In genomic region chr7:27490227-27490542, GRCm38 (mm10) we compare ENCODE assay signal across 9 mouse cellular contexts. TPM values are rescaled to one million over a fixed set of nuclear protein-coding genes. Genes with fewer than 3 reads are reported as not detected.
DNase-seq lines count a peak whose midpoint lies in the region; ATAC-seq and TF ChIP-seq lines count a peak whose summit lies in the region.
"Had no signal": no experiment of that assay in that cellular context is flagged by ENCODE, and none has a peak within 500 bp of the region (broad histone marks: within the 10 kb centered on the region; RNA-seq: fewer than 3 reads in every experiment).

No protein-coding gene starts in this region.

- peak overlapping the region; percentile 96 for H3K27ac ChIP-seq in layer of hippocampus, adult 2 months
- peak overlapping the region; percentile 85 for H3K27ac ChIP-seq in embryonic facial prominence, embryonic 12.5 days
- peak overlapping the region; percentile 42 for H3K27ac ChIP-seq in hindbrain, postnatal 0 days
- H3K27ac ChIP-seq in midbrain, embryonic 16.5 days (ENCODE audit: low read length) = 0 out of 2 replicates have a peak overlapping the region, but pooled peaks have one; percentile 23

- peak overlapping the region; percentile 61 for H3K4me2 ChIP-seq in embryonic facial prominence, embryonic 12.5 days (replicated peaks)
- peak overlapping the region; percentile 51 for H3K4me2 ChIP-seq in hindbrain, postnatal 0 days (ENCODE audit: low read depth, low read length)
- peak overlapping the region; percentile 44 for H3K4me2 ChIP-seq in midbrain, embryonic 16.5 days (ENCODE audit: low read length)

- H3K36me3 ChIP-seq in embryonic facial prominence, embryonic 12.5 days = peaks cover 5% of the 10 kb centered on the region; the same call in 1 of the 2 replicates
- no peaks in the 10 kb centered on the region for H3K36me3 ChIP-seq in hindbrain, postnatal 0 days (ENCODE audit: insufficient read depth, low read length)
- no peaks in the 10 kb centered on the region for H3K36me3 ChIP-seq in midbrain, embryonic 16.5 days (ENCODE audit: control insufficient read depth, insufficient read depth, low read length)

- H3K4me3 ChIP-seq in layer of hippocampus, adult 2 months = peak overlapping the region; percentile 57
- H3K4me3 ChIP-seq in embryonic facial prominence, embryonic 12.5 days = peak overlapping the region; percentile 36
- peak overlapping the region; percentile 23 for H3K4me3 ChIP-seq in hindbrain, postnatal 0 days (ENCODE audit: low read length)
- H3K4me3 ChIP-seq in midbrain, embryonic 16.5 days (ENCODE audit: low read depth, low read length) = peak overlapping the region; percentile 20; the same call in 1 of the 2 replicates

- H3K4me1 ChIP-seq in embryonic facial prominence, embryonic 12.5 days = peaks cover 17% of the 10 kb centered on the region
- no peaks in the 10 kb centered on the region; the same call in 1 of the 2 replicates for H3K4me1 ChIP-seq in hindbrain, postnatal 0 days (ENCODE audit: insufficient read depth, low read length)
- peaks cover 5% of the 10 kb centered on the region for H3K4me1 ChIP-seq in midbrain, embryonic 16.5 days (ENCODE audit: control insufficient read depth, insufficient read depth, low read length)

- peak overlapping the region; percentile 52 for H3K9ac ChIP-seq in embryonic facial prominence, embryonic 12.5 days
- H3K9ac ChIP-seq in hindbrain, postnatal 0 days (replicated peaks; ENCODE audit: low read length) = peak overlapping the region; percentile 30; the same call in 1 of the 2 replicates
- peak overlapping the region; percentile 54 for H3K9ac ChIP-seq in midbrain, embryonic 16.5 days (ENCODE audit: low read depth, low read length)

- H3K27me3 ChIP-seq in embryonic facial prominence, embryonic 12.5 days = no peaks in the 10 kb centered on the region
- no peaks in the 10 kb centered on the region for H3K27me3 ChIP-seq in hindbrain, postnatal 0 days (ENCODE audit: insufficient read depth, low read length)
- no peaks in the 10 kb centered on the region for H3K27me3 ChIP-seq in midbrain, embryonic 16.5 days (ENCODE audit: control insufficient read depth, insufficient read depth, low read depth, low read length)

- no peak for TF ChIP-seq CTCF in layer of hippocampus, adult 2 months (conservative IDR thresholded peaks at IDR 0.05)
- no peak for TF ChIP-seq CTCF in hindbrain, postnatal 0 days (IDR thresholded peaks at IDR 0.05; ENCODE audit: low read depth)

- DNase-seq in layer of hippocampus, adult 2 months (ENCODE audit: low spot score in 2 of 2) = no peak
- DNase-seq in layer of hippocampus, postnatal 10 days (ENCODE audit: low spot score in 2 of 2) = no peak
- no peak for DNase-seq in hindbrain, postnatal 0 days (ENCODE audit: low spot score)
- no peak for DNase-seq in ovary, postnatal 14 days (ENCODE audit: low spot score)
- DNase-seq in urinary bladder, postnatal 36 days (ENCODE audit: low spot score in 2 of 2) = no peak
- no peak for DNase-seq in right cerebral cortex, adult 2 months (ENCODE audit: low spot score in 2 of 2)

- H3K9me3 ChIP-seq in embryonic facial prominence, embryonic 12.5 days = no peaks in the 10 kb centered on the region
- H3K9me3 ChIP-seq in hindbrain, postnatal 0 days (ENCODE audit: low read length) = no peaks in the 10 kb centered on the region
- no peaks in the 10 kb centered on the region for H3K9me3 ChIP-seq in midbrain, embryonic 16.5 days (replicated peaks; ENCODE audit: control insufficient read depth, low read length, poor library complexity, severe bottlenecking)

- 18% methylated on average over 4 of the region's 4 CpGs for WGBS in embryonic facial prominence, embryonic 12.5 days
- 51% methylated on average over 4 of the region's 4 CpGs for WGBS in hindbrain, postnatal 0 days
- 45% methylated on average over 4 of the region's 4 CpGs for WGBS in midbrain, embryonic 16.5 days

- ATAC-seq in embryonic facial prominence, embryonic 12.5 days (ENCODE audit: insufficient number of reproducible peaks, insufficient read depth, low FRiP score, low TSS enrichment) = no peak
- ATAC-seq in hindbrain, postnatal 0 days = no peak
- ATAC-seq in midbrain, embryonic 16.5 days = no peak

RNA-seq across cellular contexts. Expression of gene Sertad1, which starts 3.5 kb away (rescaled TPM):
- total RNA-seq in layer of hippocampus, adult 2 months (2021) = 10 to 100 TPM in 1 of 2 experiments, 1 to 10 TPM in 1; 6.3 to 10.8 TPM
- 1 to 10 TPM; 4.5 TPM for total RNA-seq in layer of hippocampus, postnatal 10 days (2021)
- polyA plus RNA-seq in embryonic facial prominence, embryonic 12.5 days (2016; fragmentation: Nextera tagmentation; extraction: Ambion mirVana) = 31.1 and 32.0 TPM in 2 replicates
- total RNA-seq in hindbrain, postnatal 0 days (2014; rRNA removed) = 7.2 and 9.4 TPM in 2 replicates
- polyA plus RNA-seq in hindbrain, postnatal 0 days (2015; fragmentation: Nextera tagmentation; extraction: Ambion mirVana) = 7.7 and 8.8 TPM in 2 replicates
- 7.0 and 9.2 TPM in 2 replicates for polyA plus RNA-seq in midbrain, embryonic 16.5 days (2015; fragmentation: Nextera tagmentation; extraction: Ambion mirVana)

RNA-seq across cellular contexts. Expression of gene Prx, which starts 8.9 kb away (rescaled TPM):
- under 1 TPM; 0.38 to 0.39 TPM for total RNA-seq in layer of hippocampus, adult 2 months (2021)
- total RNA-seq in layer of hippocampus, postnatal 10 days (2021) = 1 to 10 TPM; 1.1 to 1.5 TPM
- polyA plus RNA-seq in embryonic facial prominence, embryonic 12.5 days (2016; fragmentation: Nextera tagmentation; extraction: Ambion mirVana) = 5.6 and 6.2 TPM in 2 replicates
- 1.8 and 2.1 TPM in 2 replicates for total RNA-seq in hindbrain, postnatal 0 days (2014; rRNA removed)
- polyA plus RNA-seq in hindbrain, postnatal 0 days (2015; fragmentation: Nextera tagmentation; extraction: Ambion mirVana) = 2.1 and 2.5 TPM in 2 replicates
- polyA plus RNA-seq in midbrain, embryonic 16.5 days (2015; fragmentation: Nextera tagmentation; extraction: Ambion mirVana) = 1.5 TPM in 2 replicates

RNA-seq across cellular contexts. Expression of gene Sertad3, which starts 16.6 kb away (rescaled TPM):
- total RNA-seq in layer of hippocampus, adult 2 months (2021) = 1 to 10 TPM; 3.3 to 3.8 TPM
- 1 to 10 TPM; 3.6 to 3.8 TPM for total RNA-seq in layer of hippocampus, postnatal 10 days (2021)
- 29.9 and 33.1 TPM in 2 replicates for polyA plus RNA-seq in embryonic facial prominence, embryonic 12.5 days (2016; fragmentation: Nextera tagmentation; extraction: Ambion mirVana)
- 5.0 and 6.3 TPM in 2 replicates for total RNA-seq in hindbrain, postnatal 0 days (2014; rRNA removed)
- polyA plus RNA-seq in hindbrain, postnatal 0 days (2015; fragmentation: Nextera tagmentation; extraction: Ambion mirVana) = 7.9 and 8.4 TPM in 2 replicates
- 7.1 and 8.4 TPM in 2 replicates for polyA plus RNA-seq in midbrain, embryonic 16.5 days (2015; fragmentation: Nextera tagmentation; extraction: Ambion mirVana)

RNA-seq across cellular contexts. Expression of gene Hipk4, which starts 32.9 kb away (rescaled TPM):
- total RNA-seq in layer of hippocampus, adult 2 months (2021) = under 1 TPM in 1 of 2 experiments, not detected in 1; 0.15 TPM
- under 1 TPM; 0.11 to 0.23 TPM for total RNA-seq in layer of hippocampus, postnatal 10 days (2021)
- 0.95 and 1.0 TPM in 2 replicates for polyA plus RNA-seq in embryonic facial prominence, embryonic 12.5 days (2016; fragmentation: Nextera tagmentation; extraction: Ambion mirVana)
- 0.73 and 1.8 TPM in 2 replicates for total RNA-seq in hindbrain, postnatal 0 days (2014; rRNA removed)
- 1.6 and 1.9 TPM in 2 replicates for polyA plus RNA-seq in hindbrain, postnatal 0 days (2015; fragmentation: Nextera tagmentation; extraction: Ambion mirVana)
- 0.86 and 0.88 TPM in 2 replicates for polyA plus RNA-seq in midbrain, embryonic 16.5 days (2015; fragmentation: Nextera tagmentation; extraction: Ambion mirVana)
- total RNA-seq: gastrocnemius, adult 18-20 months had no signal

RNA-seq across cellular contexts. Expression of gene Blvrb, which starts 42.4 kb away (rescaled TPM):
- 10 to 100 TPM; 17.5 to 18.1 TPM for total RNA-seq in layer of hippocampus, adult 2 months (2021)
- total RNA-seq in layer of hippocampus, postnatal 10 days (2021) = 10 to 100 TPM; 16.5 to 17.1 TPM
- 34.5 and 36.8 TPM in 2 replicates for polyA plus RNA-seq in embryonic facial prominence, embryonic 12.5 days (2016; fragmentation: Nextera tagmentation; extraction: Ambion mirVana)
- total RNA-seq in hindbrain, postnatal 0 days (2014; rRNA removed) = 19.7 and 23.9 TPM in 2 replicates
- polyA plus RNA-seq in hindbrain, postnatal 0 days (2015; fragmentation: Nextera tagmentation; extraction: Ambion mirVana) = 23.0 and 23.4 TPM in 2 replicates
- 13.2 and 15.1 TPM in 2 replicates for polyA plus RNA-seq in midbrain, embryonic 16.5 days (2015; fragmentation: Nextera tagmentation; extraction: Ambion mirVana)

Comparison
In these comparisons a context has a peak if more than half of its experiments do, and no peak if none do; other contexts are left out.
1. H3K27ac ChIP-seq: peak in every context shown above with its lines; median percentile 96 in layer of hippocampus, adult 2 months; 85 in embryonic facial prominence, embryonic 12.5 days; 42 in hindbrain, postnatal 0 days; 23 in midbrain, embryonic 16.5 days.